Mouse (Mus musculus) thymus, postnatal 14 days (tissue): ENCODE results near the gene Ran.

ENCODE experiments used
- DNase-seq: peaks from one replicate; pipeline ENCODE4 v3.0.0; 2021

Gene Ran

GRCm38 (mm10) chr5:129065946-129066345, 46.1 kb downstream of the Ran start:
- DNase-seq = no peak

GRCm38 (mm10) chr5:129066541-129067230, 46.8 kb downstream of the Ran start:
- no peak for DNase-seq

- DNase-seq = no peak
Observed at GRCm38 (mm10) chr5:129067231-129067834, 47.5 kb downstream of the Ran start.

- DNase-seq = no peak
Observed at GRCm38 (mm10) chr5:129071761-129072280, 52.0 kb downstream of the Ran start.

- DNase-seq = no peak
Observed at GRCm38 (mm10) chr5:129073404-129073803, 53.5 kb downstream of the Ran start.
